ENCODE assay signal across 13 mouse cellular contexts in the genomic region with DNA sequence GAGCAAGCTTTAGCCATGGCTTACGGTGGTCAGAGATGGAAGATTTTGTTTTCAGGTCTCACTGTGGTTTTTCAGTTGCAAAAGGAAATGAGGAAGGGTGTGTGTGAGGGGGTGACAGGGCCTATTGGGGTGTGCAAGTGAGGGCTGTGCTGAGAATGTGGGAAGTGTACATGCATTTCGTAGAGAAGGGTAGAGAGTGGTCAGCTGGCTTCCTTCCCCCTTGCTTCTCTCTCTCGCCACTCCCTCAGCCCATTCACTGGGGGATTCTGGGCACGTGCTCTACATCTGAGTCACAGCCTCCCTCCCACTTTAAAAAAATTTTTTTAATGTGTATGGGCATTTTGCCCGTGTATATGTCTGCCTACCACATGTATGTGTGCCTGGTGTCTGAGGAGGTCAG. TPM values are rescaled to one million over a fixed set of nuclear protein-coding genes. Genes with fewer than 3 reads are reported as not detected.
DNase-seq lines count a peak whose midpoint lies in the region; ATAC-seq lines count a peak whose summit lies in the region.
"Had no signal": no experiment of that assay in that cellular context is flagged by ENCODE, and none has a peak within 500 bp of the region (broad histone marks: within the 10 kb centered on the region; RNA-seq: fewer than 3 reads in every experiment).

No protein-coding gene starts in this region.

- 55% methylated on average over 5 of the region's 5 CpGs for WGBS in embryonic facial prominence, embryonic 14.5 days
- WGBS in embryonic facial prominence, embryonic 10.5 days = 70% methylated on average over 5 of the region's 5 CpGs

- H3K4me3 ChIP-seq in embryonic facial prominence, embryonic 14.5 days (ENCODE audit: low read depth, low read length) = no peak overlapping the region
- no peak overlapping the region for H3K4me3 ChIP-seq in embryonic facial prominence, embryonic 10.5 days
- H3K4me3 ChIP-seq: forebrain, embryonic 10.5 days; limb, embryonic 12.5 days had no signal

- no peaks in the 10 kb centered on the region for H3K36me3 ChIP-seq in embryonic facial prominence, embryonic 14.5 days (ENCODE audit: control insufficient read depth, insufficient read depth, low read length)
- H3K36me3 ChIP-seq in embryonic facial prominence, embryonic 10.5 days (replicated peaks) = peaks cover 3% of the 10 kb centered on the region; the same call in 1 of the 2 replicates

- no peaks in the 10 kb centered on the region for H3K4me1 ChIP-seq in embryonic facial prominence, embryonic 14.5 days (ENCODE audit: control insufficient read depth, insufficient read depth, low read length)
- H3K4me1 ChIP-seq in embryonic facial prominence, embryonic 10.5 days = no peaks in the 10 kb centered on the region
- H3K4me1 ChIP-seq: limb, embryonic 12.5 days had no signal

- no peak overlapping the region for H3K9ac ChIP-seq in embryonic facial prominence, embryonic 14.5 days (ENCODE audit: low read depth, low read length)
- H3K9ac ChIP-seq: limb, embryonic 12.5 days had no signal

- no peak overlapping the region for H3K27ac ChIP-seq in embryonic facial prominence, embryonic 14.5 days (replicated peaks; ENCODE audit: low read depth, low read length)
- no peak overlapping the region for H3K27ac ChIP-seq in embryonic facial prominence, embryonic 10.5 days (replicated peaks)
- H3K27ac ChIP-seq: forebrain, embryonic 10.5 days; limb, embryonic 12.5 days had no signal

- no peak overlapping the region for H3K4me2 ChIP-seq in embryonic facial prominence, embryonic 14.5 days (ENCODE audit: low read depth, low read length)
- H3K4me2 ChIP-seq: limb, embryonic 12.5 days had no signal

- ATAC-seq in embryonic facial prominence, embryonic 14.5 days (ENCODE audit: low read depth) = 0 out of 2 replicates have a peak, but pooled peaks have one; percentile 34

- peak; percentile 41 for DNase-seq in embryonic facial prominence, embryonic 14.5 days (ENCODE audit: low spot score)
- no peak for DNase-seq in embryonic facial prominence, embryonic 10.5 days (ENCODE audit: low spot score)
- peak; percentile 28 to 43 for DNase-seq in spleen, adult 18-20 months
- no peak for DNase-seq in spleen, adult 12 weeks (ENCODE audit: low spot score)
- peak; percentile 37 for DNase-seq in lung, postnatal 36 days
- peak; percentile 76 for DNase-seq in spleen, postnatal 36 days (ENCODE audit: low spot score in 2 of 2)
- DNase-seq in kidney, adult 11 months = no peak
- no peak for DNase-seq in frontal cortex, postnatal 36 days (ENCODE audit: low spot score in 2 of 2)
- DNase-seq: gastrocnemius, postnatal 10 days; kidney, adult 9 months; retina, postnatal 1 day had no signal

- no peaks in the 10 kb centered on the region for H3K9me3 ChIP-seq in embryonic facial prominence, embryonic 14.5 days (ENCODE audit: control insufficient read depth, low read length)
- H3K9me3 ChIP-seq in embryonic facial prominence, embryonic 10.5 days = no peaks in the 10 kb centered on the region
- H3K9me3 ChIP-seq: forebrain, embryonic 10.5 days; limb, embryonic 12.5 days had no signal

- H3K27me3 ChIP-seq in embryonic facial prominence, embryonic 14.5 days (replicated peaks; ENCODE audit: control insufficient read depth, insufficient read depth, low read length) = no peaks in the 10 kb centered on the region
- H3K27me3 ChIP-seq in embryonic facial prominence, embryonic 10.5 days (replicated peaks; ENCODE audit: low read depth, poor library complexity, severe bottlenecking) = no peaks in the 10 kb centered on the region
- H3K27me3 ChIP-seq: limb, embryonic 12.5 days had no signal

RNA-seq across cellular contexts. Expression of a gene that starts 7.7 kb away (rescaled TPM):
- 2.8 and 4.5 TPM in 2 replicates for polyA plus RNA-seq in embryonic facial prominence, embryonic 14.5 days (2014; fragmentation: Nextera tagmentation; extraction: Ambion mirVana)
- 3.4 and 3.7 TPM in 2 replicates for polyA plus RNA-seq in embryonic facial prominence, embryonic 10.5 days (2016; fragmentation: Nextera tagmentation; extraction: Ambion mirVana)

RNA-seq across cellular contexts. Expression of a gene that starts 26.0 kb away (rescaled TPM):
- 224 and 240 TPM in 2 replicates for polyA plus RNA-seq in embryonic facial prominence, embryonic 14.5 days (2014; fragmentation: Nextera tagmentation; extraction: Ambion mirVana)
- polyA plus RNA-seq in embryonic facial prominence, embryonic 10.5 days (2016; fragmentation: Nextera tagmentation; extraction: Ambion mirVana) = 414 and 415 TPM in 2 replicates

RNA-seq across cellular contexts. Expression of a gene that starts 32.2 kb away (rescaled TPM):
- 365 and 410 TPM in 2 replicates for polyA plus RNA-seq in embryonic facial prominence, embryonic 14.5 days (2014; fragmentation: Nextera tagmentation; extraction: Ambion mirVana)
- polyA plus RNA-seq in embryonic facial prominence, embryonic 10.5 days (2016; fragmentation: Nextera tagmentation; extraction: Ambion mirVana) = 593 and 603 TPM in 2 replicates

RNA-seq across cellular contexts. Expression of a gene that starts 47.1 kb away (rescaled TPM):
- 0.09 and 0.24 TPM in 2 replicates for polyA plus RNA-seq in embryonic facial prominence, embryonic 14.5 days (2014; fragmentation: Nextera tagmentation; extraction: Ambion mirVana)
- polyA plus RNA-seq in embryonic facial prominence, embryonic 10.5 days (2016; fragmentation: Nextera tagmentation; extraction: Ambion mirVana) = 0.10 TPM in 1 of 2 replicates, not detected in the other
- polyA plus RNA-seq: forebrain, embryonic 10.5 days; limb, embryonic 12.5 days had no signal

RNA-seq across cellular contexts. Expression of a gene that starts 54.9 kb away (rescaled TPM):
- 4.1 and 4.7 TPM in 2 replicates for polyA plus RNA-seq in embryonic facial prominence, embryonic 14.5 days (2014; fragmentation: Nextera tagmentation; extraction: Ambion mirVana)
- 5.8 and 6.8 TPM in 2 replicates for polyA plus RNA-seq in embryonic facial prominence, embryonic 10.5 days (2016; fragmentation: Nextera tagmentation; extraction: Ambion mirVana)

Comparison
In these comparisons a context has a peak if more than half of its experiments do, and no peak if none do; other contexts are left out.
1. DNase-seq: peak in embryonic facial prominence, embryonic 14.5 days (single experiment), spleen, adult 18-20 months (2 of 2), lung, postnatal 36 days (single experiment) and spleen, postnatal 36 days (2 of 2); none in embryonic facial prominence, embryonic 10.5 days (single experiment), spleen, adult 12 weeks (single experiment), kidney, adult 11 months (single experiment) and frontal cortex, postnatal 36 days (0 of 2).